Mouse (Mus musculus) E14TG2a.4 (cell line): Measurements from ENCODE around the gene P2rx1.

Experiments
- H3K27me3 ChIP-seq: 2 replicates; pipeline ENCODE4 v1.6.1; 2014; ENCODE audit warnings: low read length, control low read depth; ENCODE audit not compliant: insufficient read depth
- H3K36me3 ChIP-seq: 2 replicates; pipeline ENCODE4 v1.6.1; 2014; ENCODE audit warnings: low read length, control low read depth; ENCODE audit not compliant: insufficient read depth
- H3K4me1 ChIP-seq: replicated peaks from 2 replicates; pipeline ENCODE4 v1.6.1; 2014; ENCODE audit warnings: low read depth, low read length, control low read depth
- H3K4me3 ChIP-seq: replicated peaks from 2 replicates; pipeline ENCODE4 v1.5.1; 2014; ENCODE audit warnings: mild to moderate bottlenecking, low read length
- H3K9me3 ChIP-seq: 2 replicates; pipeline ENCODE4 v1.6.1; 2014; ENCODE audit warnings: low read length, control low read depth
- CTCF ChIP-seq: conservative IDR thresholded peaks from 2 replicates; pipeline ENCODE4 v1.5.1; 2014; ENCODE audit warnings: low read length
- NANOG ChIP-seq: IDR thresholded peaks from 2 replicates; pipeline ENCODE4 v1.6.1; 2014; ENCODE audit warnings: borderline replicate concordance, low read length, mixed read lengths
- POU5F1 ChIP-seq: IDR thresholded peaks from 2 replicates; pipeline ENCODE4 v1.6.1; 2014; ENCODE audit warnings: low read length, borderline replicate concordance

The P2rx1 gene

GRCm38 (mm10) chr11:72957318-72957717 is 41.6 kb upstream of the P2rx1 start:
- H3K36me3 ChIP-seq, result no peaks in the 10 kb centered on the region
- no peak for TF ChIP-seq POU5F1
- no peak overlapping the region for H3K4me3 ChIP-seq
- peaks cover 45% of the 10 kb centered on the region for H3K27me3 ChIP-seq
- no peaks in the 10 kb centered on the region for H3K9me3 ChIP-seq
- H3K4me1 ChIP-seq, result peaks cover 85% of the 10 kb centered on the region

GRCm38 (mm10) chr11:72959924-72960679 is 38.8 kb upstream of the P2rx1 start:
- Histone ChIP-seq H3K36me3 (no peaks in the 10 kb centered on the region), H3K4me1 (peaks cover 72% of the 10 kb centered on the region), H3K9me3 (no peaks in the 10 kb centered on the region), H3K4me3 (peak overlapping the region; percentile 82), H3K27me3 (peaks cover 61% of the 10 kb centered on the region)
- TF ChIP-seq CTCF, result no peak
- TF ChIP-seq NANOG, result no peak
- no peak for TF ChIP-seq POU5F1

DNA sequence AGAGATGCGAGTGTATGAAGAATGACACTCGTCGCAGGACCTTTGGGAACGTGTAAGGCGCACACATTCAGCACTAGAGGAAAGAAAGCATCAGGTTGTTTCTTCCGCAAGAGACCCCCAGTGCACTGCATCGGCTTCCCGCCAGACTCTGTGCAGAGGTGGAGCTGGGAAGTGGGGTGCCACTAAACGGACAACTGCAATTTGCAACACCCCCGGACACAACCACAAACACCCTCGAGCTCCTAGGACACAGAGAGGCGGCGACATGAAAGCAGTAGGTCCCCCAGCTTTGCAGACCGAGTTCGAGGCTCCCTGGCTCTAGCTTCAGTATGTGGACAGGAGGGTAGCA is 38.2 kb upstream of the P2rx1 start:
- Histone ChIP-seq H3K36me3 (no peaks in the 10 kb centered on the region), H3K9me3 (no peaks in the 10 kb centered on the region), H3K27me3 (peaks cover 57% of the 10 kb centered on the region), H3K4me1 (peaks cover 72% of the 10 kb centered on the region), H3K4me3 (peak overlapping the region; percentile 82)
- TF ChIP-seq CTCF (no peak), POU5F1 (no peak), NANOG (no peak)

DNA sequence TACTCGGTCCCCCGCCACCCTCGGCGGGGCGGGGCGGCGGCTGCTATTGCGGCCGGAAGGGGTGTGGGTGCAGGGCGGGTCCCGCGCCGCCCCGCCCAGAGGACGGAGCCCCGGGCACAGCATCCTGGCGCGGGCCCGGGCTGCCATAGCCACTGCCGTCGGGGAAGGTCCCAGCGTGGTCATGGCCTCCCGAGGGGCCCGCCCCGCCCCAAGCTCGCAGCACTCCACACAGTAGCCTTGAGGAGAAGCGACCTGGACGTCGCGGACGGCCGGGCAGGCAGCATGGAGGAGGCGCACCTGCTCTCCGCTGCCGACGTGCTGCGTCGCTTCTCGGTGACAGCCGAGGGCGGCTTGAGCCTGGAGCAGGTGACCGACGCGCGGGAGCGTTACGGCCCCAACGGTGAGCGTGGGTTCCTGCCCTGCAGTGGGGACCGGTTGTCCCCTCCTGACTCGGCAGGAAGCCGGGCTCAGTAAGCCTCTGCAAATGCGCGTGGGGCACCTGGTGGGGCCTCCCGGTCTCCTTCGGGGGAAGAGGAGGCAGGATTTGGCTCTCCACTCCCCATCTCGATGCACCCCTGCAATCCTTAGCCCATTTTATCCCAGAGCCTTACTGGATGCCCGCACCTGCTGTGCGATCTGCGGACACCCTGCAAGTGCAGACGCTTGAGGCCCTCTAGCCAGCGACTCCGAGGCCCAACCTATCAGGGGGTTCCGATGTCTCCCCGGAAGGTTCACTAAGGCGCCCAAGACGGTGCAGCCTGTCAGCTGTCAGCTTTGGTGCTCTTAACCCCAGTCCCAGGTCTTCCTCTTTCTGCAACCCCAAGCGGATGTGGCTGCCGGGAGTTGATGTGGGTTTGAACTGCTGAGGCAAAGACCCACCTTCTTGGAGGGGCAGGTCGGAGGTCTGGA is 37.6 kb upstream of the P2rx1 start, which contains the start of gene Atp2a3:
Atp2a3 (plus strand) TSS at position 98 of the 909 bp plus-strand sequence.
- no peaks in the 10 kb centered on the region for H3K9me3 ChIP-seq

GRCm38 (mm10) chr11:72962378-72962777 is 36.5 kb upstream of the P2rx1 start:
- H3K36me3 ChIP-seq, result no peaks in the 10 kb centered on the region
- H3K27me3 ChIP-seq, result peaks cover 55% of the 10 kb centered on the region
- TF ChIP-seq CTCF (no peak), POU5F1 (no peak), NANOG (no peak)
- H3K9me3 ChIP-seq, result no peaks in the 10 kb centered on the region
- H3K4me3 ChIP-seq, result no peak overlapping the region
- peaks cover 60% of the 10 kb centered on the region for H3K4me1 ChIP-seq

More for the DNA sequence above, 37.6 kb upstream of the P2rx1 start, which contains the start of gene Atp2a3:
- no peaks in the 10 kb centered on the region for H3K36me3 ChIP-seq
- peaks cover 57% of the 10 kb centered on the region for H3K27me3 ChIP-seq
- H3K4me3 ChIP-seq, result peak within 1 kb of the TSS; percentile 82
- peaks cover 69% of the 10 kb centered on the region for H3K4me1 ChIP-seq
- TF ChIP-seq POU5F1 (no peak), CTCF (no peak), NANOG (no peak)

GRCm38 (mm10) chr11:72963058-72963788 is 35.7 kb upstream of the P2rx1 start:
- no peaks in the 10 kb centered on the region for H3K36me3 ChIP-seq
- H3K4me3 ChIP-seq, result no peak overlapping the region
- H3K27me3 ChIP-seq, result peaks cover 51% of the 10 kb centered on the region
- TF ChIP-seq CTCF (no peak), POU5F1 (no peak), NANOG (no peak)
- H3K4me1 ChIP-seq, result peaks cover 55% of the 10 kb centered on the region
- H3K9me3 ChIP-seq, result no peaks in the 10 kb centered on the region

- Histone ChIP-seq H3K9me3 (no peaks in the 10 kb centered on the region), H3K4me1 (peaks cover 51% of the 10 kb centered on the region), H3K36me3 (no peaks in the 10 kb centered on the region), H3K27me3 (peaks cover 50% of the 10 kb centered on the region), H3K4me3 (no peak overlapping the region)
- no peak for TF ChIP-seq POU5F1
- TF ChIP-seq NANOG, result no peak
- TF ChIP-seq CTCF, result no peak
These were observed 35.1 kb upstream of the P2rx1 start for GRCm38 (mm10) chr11:72963789-72964294.
